Mouse (Mus musculus) left cerebral cortex, postnatal 14 days (tissue): Measurements from ENCODE around the gene Ccdc190. TPM values are rescaled to one million over a fixed set of nuclear protein-coding genes. Genes with fewer than 3 reads are reported as not detected.

Source experiments
- DNase-seq, 2 experiments: peaks; one replicate each; pipeline ENCODE4 v3.0.0; 2021 to 2022; ENCODE audit warnings: low spot score in 2 of 2, mixed read lengths in 1 of 2
- intact Hi-C: fragments of 180-260 bp; cut with DNase I; formaldehyde crosslinking; loops from one replicate; pipeline ENCODE4 v1.15.1; 2025
- long read RNA-seq, 2 experiments: library from polyadenylated mRNA; stranded (forward); transcript quantifications; one replicate each; pipeline ENCODE4 v2.0.0; 2021
- total RNA-seq, 2 experiments: library from RNA; stranded (reverse); gene quantifications; 2 replicates each; pipeline ENCODE4 v1.2.3; 2021

Ccdc190 gene
- total RNA-seq: 10 to 100 TPM; 10.6 to 15.9 TPM
- long read RNA-seq, experiment 1, partial matches to known transcripts: 0 of 1 reads
- long read RNA-seq, experiment 1, other reads (novel, unspliced or antisense): 0 of 1 reads
- long read RNA-seq, experiment 2, partial matches to known transcripts: 0 of 1 reads
- long read RNA-seq, experiment 2, other reads (novel, unspliced or antisense): 0 of 1 reads

- intact Hi-C loops: loop anchor here (10.0 kb wide), 1 partner anchor 206 kb away; no protein-coding TSS in a partner anchor
Observed at GRCm38 (mm10) chr1:169928454-169928971, at the start of gene Ccdc190. Ccdc190 (plus strand) TSS chr1:169928648.

DNA sequence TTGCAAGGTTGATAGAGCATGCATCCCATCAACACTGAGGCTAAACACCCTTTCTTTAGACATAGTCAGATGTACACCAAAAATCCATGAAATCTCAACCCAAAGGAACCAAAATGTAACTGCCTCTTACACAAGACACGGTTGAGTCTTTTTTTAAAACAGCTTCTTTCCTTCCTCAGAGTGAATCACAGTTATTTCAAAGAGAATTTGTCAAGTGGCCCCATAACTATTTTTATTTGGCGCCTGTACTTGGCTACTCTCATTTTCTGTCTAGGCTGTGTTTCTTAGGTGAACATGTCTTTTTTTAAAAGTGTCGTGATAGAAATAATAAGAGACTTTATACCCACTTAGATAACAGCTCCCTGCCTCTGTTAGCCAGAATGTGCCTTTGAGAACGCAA is 49.4 kb upstream of the Ccdc190 start:
- peak in 1 of 2 experiments; percentile 32 for DNase-seq
- intact Hi-C loops: no loop called here

More at GRCm38 (mm10) chr1:169928454-169928971, at the start of gene Ccdc190:
- DNase-seq: peak; percentile 30 to 59

DNA sequence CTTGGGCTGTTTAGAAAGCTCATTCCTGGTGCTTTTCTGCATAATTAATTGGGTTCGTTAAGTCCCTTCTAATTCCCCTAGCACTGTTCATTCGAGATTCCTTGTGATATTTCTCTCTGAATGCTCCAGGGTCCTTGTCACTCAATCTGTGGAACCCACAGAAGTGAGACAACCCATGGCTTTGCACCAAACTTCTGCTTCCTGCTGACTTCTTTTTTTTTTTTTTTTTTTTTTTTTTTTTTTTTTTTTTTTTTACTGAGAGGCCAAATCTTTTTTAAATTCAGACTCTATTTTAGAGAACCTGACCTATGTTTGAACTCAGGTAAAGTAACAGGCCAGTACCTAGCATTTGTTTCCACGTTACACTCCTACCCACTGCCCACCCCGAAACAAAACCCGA is 48.3 kb upstream of the Ccdc190 start:
- intact Hi-C loops: no loop called here
- DNase-seq: no peak

- peak; percentile 50 to 76 for DNase-seq
- intact Hi-C loops: no loop called here
Observed at GRCm38 (mm10) chr1:169883081-169883565, 45.3 kb upstream of the Ccdc190 start.

GRCm38 (mm10) chr1:169889250-169889649 is 39.2 kb upstream of the Ccdc190 start:
- DNase-seq: no peak
- intact Hi-C loops: no loop called here

DNA sequence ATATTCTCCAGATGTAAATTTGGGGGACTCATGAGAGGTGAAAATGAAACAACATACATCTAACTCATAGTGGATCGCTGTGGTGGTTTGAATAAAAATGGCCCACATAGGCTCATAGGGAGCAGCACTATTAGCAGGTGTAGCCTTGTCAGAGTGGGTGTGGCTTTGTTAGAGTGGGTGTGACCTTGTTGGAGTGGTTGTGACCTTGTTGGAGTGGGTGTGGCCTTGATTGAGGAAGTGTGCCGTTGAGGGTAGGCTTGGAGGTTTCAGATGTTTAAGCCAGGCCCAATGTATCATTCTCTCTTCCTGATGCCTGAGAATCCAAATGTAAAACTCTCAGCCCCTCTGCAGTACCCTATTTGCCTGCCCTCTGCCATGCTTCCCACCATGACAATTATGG is 34.5 kb upstream of the Ccdc190 start:
- intact Hi-C loops: no loop called here
- no peak for DNase-seq

DNA sequence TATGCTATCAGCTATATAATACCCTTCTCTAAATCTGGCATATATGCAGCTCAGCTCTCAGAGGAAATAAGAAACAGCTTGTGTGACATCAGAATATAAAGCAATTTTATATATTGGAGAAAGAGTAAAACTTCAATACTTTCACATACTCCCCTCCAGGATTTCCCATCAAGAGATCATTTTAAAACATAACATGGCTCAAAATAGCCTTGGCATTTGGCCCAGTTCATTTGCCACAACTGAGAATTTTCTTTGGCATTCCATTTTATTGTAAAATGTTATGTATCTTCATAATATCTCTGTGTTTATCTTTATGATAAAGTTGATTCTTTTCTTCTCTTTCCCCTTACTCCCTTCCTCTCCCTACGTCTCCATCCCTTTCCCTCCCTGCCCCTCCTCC is 32.8 kb upstream of the Ccdc190 start:
- intact Hi-C loops: loop anchor here (5.0 kb wide), 1 partner anchor 73 kb away; no protein-coding TSS in a partner anchor
- peak; percentile 44 to 46 for DNase-seq

GRCm38 (mm10) chr1:169897916-169898315 is 30.5 kb upstream of the Ccdc190 start:
- DNase-seq: no peak
- intact Hi-C loops: loop anchor here (5.0 kb wide), 1 partner anchor 76 kb away; no protein-coding TSS in a partner anchor

DNA sequence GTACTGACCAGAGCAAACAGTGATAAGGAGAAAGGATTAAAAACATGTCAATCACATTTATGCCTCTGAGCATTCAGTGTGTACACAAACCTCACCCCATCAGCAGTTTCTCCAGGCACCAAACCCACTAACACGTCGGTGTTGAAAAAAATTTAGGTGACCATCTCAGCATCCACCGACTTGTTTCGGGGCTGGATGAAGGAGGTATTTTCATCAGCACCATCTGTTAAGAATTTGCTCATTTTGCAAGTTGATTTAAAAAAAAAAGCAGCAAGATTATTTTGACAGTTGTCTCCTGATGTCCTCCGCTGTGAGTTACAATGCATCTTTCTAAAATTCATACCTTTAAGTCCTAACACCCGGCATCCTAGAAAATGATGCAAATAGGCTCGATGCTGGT is 29.8 kb upstream of the Ccdc190 start:
- no peak for DNase-seq
- intact Hi-C loops: loop anchor here (5.0 kb wide), 1 partner anchor 76 kb away; no protein-coding TSS in a partner anchor

- peak in 1 of 2 experiments; percentile 30 for DNase-seq
- intact Hi-C loops: no loop called here
Observed at GRCm38 (mm10) chr1:169900771-169901336, 27.6 kb upstream of the Ccdc190 start.

GRCm38 (mm10) chr1:169909163-169909562 is 19.3 kb upstream of the Ccdc190 start:
- no peak for DNase-seq
- intact Hi-C loops: no loop called here

- no peak for DNase-seq
- intact Hi-C loops: no loop called here
Observed at GRCm38 (mm10) chr1:169909659-169910058, 18.8 kb upstream of the Ccdc190 start.

- intact Hi-C loops: no loop called here
- no peak for DNase-seq
Observed at GRCm38 (mm10) chr1:169910751-169911150, 17.7 kb upstream of the Ccdc190 start.

DNA sequence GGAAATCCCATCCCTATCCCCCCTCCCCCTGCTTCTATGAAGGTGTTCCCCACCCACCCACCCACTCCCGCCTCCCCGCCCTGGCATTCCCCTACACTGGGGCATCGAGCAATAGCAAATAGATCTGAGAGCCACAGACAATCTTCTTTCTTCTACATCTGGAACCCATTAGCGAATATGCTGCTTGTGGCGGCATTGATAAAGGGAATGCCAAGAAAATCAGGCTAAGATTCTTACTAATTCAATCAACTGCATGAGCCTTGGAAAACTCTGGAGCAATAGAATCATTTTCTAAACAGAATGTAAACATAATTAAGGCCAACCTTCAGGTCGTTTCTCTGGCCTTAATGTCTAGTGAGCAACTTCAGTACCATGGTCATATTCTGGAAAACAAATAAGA is 16.9 kb upstream of the Ccdc190 start:
- DNase-seq: no peak
- intact Hi-C loops: no loop called here

GRCm38 (mm10) chr1:169916659-169917058 is 11.8 kb upstream of the Ccdc190 start:
- intact Hi-C loops: no loop called here
- DNase-seq: peak in 1 of 2 experiments; percentile 17

DNA sequence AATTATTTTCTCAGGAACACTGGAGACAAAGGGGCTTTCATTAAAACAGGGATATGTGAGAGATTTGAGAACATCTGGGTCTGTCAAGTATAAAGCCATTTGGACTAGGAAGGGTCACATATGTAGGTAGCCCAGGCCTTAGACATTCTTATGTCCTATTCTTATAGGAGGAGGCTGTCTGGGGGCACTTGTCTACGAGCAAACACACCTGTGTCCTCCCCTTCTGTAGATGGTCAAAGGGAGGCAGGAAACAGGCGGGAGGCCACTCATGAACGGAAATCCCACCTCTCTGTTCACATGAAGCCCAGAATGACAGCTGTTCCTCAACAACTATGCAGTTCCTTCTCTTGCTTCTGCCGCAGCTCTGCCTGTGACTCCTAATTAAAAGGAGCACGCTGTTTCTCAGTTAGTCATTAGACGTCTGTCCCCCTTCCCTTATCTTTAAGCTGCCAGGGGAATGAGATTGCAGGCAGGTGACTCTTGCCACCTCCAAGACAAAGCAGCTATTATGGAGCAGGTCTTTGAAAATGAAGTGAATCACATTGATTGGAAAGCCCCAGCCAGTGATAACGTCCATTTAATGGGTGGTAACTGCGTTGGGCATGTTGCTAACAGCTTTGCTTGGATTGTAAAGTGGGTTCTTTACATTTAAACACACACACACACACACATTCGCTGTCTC is 11.2 kb upstream of the Ccdc190 start:
- intact Hi-C loops: no loop called here
- no peak for DNase-seq

GRCm38 (mm10) chr1:169917998-169918397 is 10.4 kb upstream of the Ccdc190 start:
- intact Hi-C loops: loop anchor here (1.0 to 2.0 kb wide), 2 partner anchors 171 to 248 kb away; partner anchors contain the start of gene Rgs4
- peak; percentile 75 to 79 for DNase-seq

DNA sequence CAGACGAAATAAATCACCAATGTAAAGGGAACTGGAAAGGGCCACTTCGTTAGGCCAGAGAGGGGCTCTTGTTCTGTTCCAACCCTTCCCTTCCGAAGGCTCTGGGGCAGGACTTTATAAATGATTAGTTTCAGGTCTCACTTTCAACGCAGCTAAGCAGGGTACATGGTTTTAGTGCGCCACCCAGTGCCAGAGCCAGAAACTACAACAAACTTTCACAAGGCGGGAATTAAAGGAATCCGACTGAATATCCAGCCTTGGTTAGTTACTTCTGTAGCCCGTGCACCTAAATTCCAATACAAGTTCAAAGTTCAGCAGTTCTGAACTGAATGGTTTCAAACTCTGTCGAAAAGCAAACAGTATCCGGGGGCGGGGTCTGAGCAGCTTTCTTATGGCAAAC is 9.2 kb upstream of the Ccdc190 start:
- DNase-seq: peak; percentile 67 to 88
- intact Hi-C loops: loop anchor here (1.0 to 2.0 kb wide), 2 partner anchors 172 to 388 kb away; partner anchors contain the start of genes Nuf2 and Rgs4

GRCm38 (mm10) chr1:169921710-169922211 is 6.7 kb upstream of the Ccdc190 start:
- intact Hi-C loops: loop anchor here (10.0 kb wide), 1 partner anchor 213 kb away; no protein-coding TSS in a partner anchor
- peak; percentile 40 to 52 for DNase-seq

GRCm38 (mm10) chr1:169924567-169924966 is 3.9 kb upstream of the Ccdc190 start:
- no peak for DNase-seq

More at GRCm38 (mm10) chr1:169924567-169924966, 3.9 kb upstream of the Ccdc190 start:
- intact Hi-C loops: loop anchor here (10.0 kb wide), 1 partner anchor 210 kb away; no protein-coding TSS in a partner anchor
